Mouse (Mus musculus): ENCODE data around the gene Rnf135.
A peak's percentile ranks its signal among the peaks of the same experiment; 100 is the strongest.
"Not testable (repeated sequence)": the region's sequence is repeated elsewhere in the genome, so short reads cannot be mapped to it uniquely, and the experiment has no call there.

Rnf135 gene

GRCm38 (mm10) chr11:80200326-80200725, 16.7 kb downstream of the Rnf135 start:
- peak; percentile 74 for DNase-seq (ENCODE audit: low read depth, low spot score)

- no peak for DNase-seq (ENCODE audit: low read depth, low spot score)
These were observed 18.6 kb downstream of the Rnf135 start for GRCm38 (mm10) chr11:80202296-80202695.

- no peak for DNase-seq (ENCODE audit: low read depth, low spot score)
These were observed 20.4 kb downstream of the Rnf135 start for GRCm38 (mm10) chr11:80204037-80204436.

- DNase-seq (ENCODE audit: low read depth, low spot score) = no peak
These were observed 21.3 kb downstream of the Rnf135 start for GRCm38 (mm10) chr11:80204941-80205340.

GRCm38 (mm10) chr11:80208465-80208859, 24.8 kb downstream of the Rnf135 start:
- DNase-seq (ENCODE audit: low read depth, low spot score) = peak; percentile 39

GRCm38 (mm10) chr11:80208860-80209800, 25.5 kb downstream of the Rnf135 start, which contains the start of gene Rhot1:
Gene Rhot1 (plus strand): TSS chr11:80209019.
- DNase-seq (ENCODE audit: low read depth, low spot score) = peak; percentile 98

GRCm38 (mm10) chr11:80210321-80210720, 26.7 kb downstream of the Rnf135 start:
- no peak for DNase-seq (ENCODE audit: low read depth, low spot score)

- no peak for DNase-seq (ENCODE audit: low read depth, low spot score)
These were observed 28.6 kb downstream of the Rnf135 start for GRCm38 (mm10) chr11:80212282-80212681.

- DNase-seq (ENCODE audit: low read depth, low spot score) = no peak
These were observed 31.6 kb downstream of the Rnf135 start for GRCm38 (mm10) chr11:80215291-80215690.

- no peak for DNase-seq (ENCODE audit: low read depth, low spot score)
These were observed 35.1 kb downstream of the Rnf135 start for GRCm38 (mm10) chr11:80218657-80219293.

- not testable (repeated sequence) for DNase-seq (ENCODE audit: low read depth, low spot score)
These were observed 46.4 kb downstream of the Rnf135 start for GRCm38 (mm10) chr11:80230066-80230465.

- DNase-seq (ENCODE audit: low read depth, low spot score) = no peak
These were observed 53.6 kb downstream of the Rnf135 start for GRCm38 (mm10) chr11:80237278-80237677.

GRCm38 (mm10) chr11:80238306-80238705, 54.7 kb downstream of the Rnf135 start:
- DNase-seq (ENCODE audit: low read depth, low spot score) = no peak

GRCm38 (mm10) chr11:80247026-80247425, 63.4 kb downstream of the Rnf135 start:
- DNase-seq (ENCODE audit: low read depth, low spot score) = no peak

- no peak for DNase-seq (ENCODE audit: low read depth, low spot score)
These were observed 64.9 kb downstream of the Rnf135 start for GRCm38 (mm10) chr11:80248531-80248930.
